Mouse (Mus musculus) E14TG2a.4 (cell line): ENCODE measurements around the gene Park7.

Experiments
- H3K27me3 ChIP-seq: 2 replicates; pipeline ENCODE4 v1.6.1; 2014; ENCODE audit warnings: low read length, control low read depth; ENCODE audit not compliant: insufficient read depth
- H3K36me3 ChIP-seq: 2 replicates; pipeline ENCODE4 v1.6.1; 2014; ENCODE audit warnings: low read length, control low read depth; ENCODE audit not compliant: insufficient read depth
- H3K4me1 ChIP-seq: replicated peaks from 2 replicates; pipeline ENCODE4 v1.6.1; 2014; ENCODE audit warnings: low read depth, low read length, control low read depth
- H3K4me3 ChIP-seq: replicated peaks from 2 replicates; pipeline ENCODE4 v1.5.1; 2014; ENCODE audit warnings: mild to moderate bottlenecking, low read length
- H3K9me3 ChIP-seq: 2 replicates; pipeline ENCODE4 v1.6.1; 2014; ENCODE audit warnings: low read length, control low read depth
- CTCF ChIP-seq: conservative IDR thresholded peaks from 2 replicates; pipeline ENCODE4 v1.5.1; 2014; ENCODE audit warnings: low read length
- NANOG ChIP-seq: IDR thresholded peaks from 2 replicates; pipeline ENCODE4 v1.6.1; 2014; ENCODE audit warnings: borderline replicate concordance, low read length, mixed read lengths
- POU5F1 ChIP-seq: IDR thresholded peaks from 2 replicates; pipeline ENCODE4 v1.6.1; 2014; ENCODE audit warnings: low read length, borderline replicate concordance

Gene Park7

GRCm38 (mm10) chr4:150865371-150865770, 48.9 kb downstream of the Park7 start:
- H3K9me3 ChIP-seq = no peaks in the 10 kb centered on the region
- no peak overlapping the region for H3K4me3 ChIP-seq
- H3K27me3 ChIP-seq = no peaks in the 10 kb centered on the region
- TF ChIP-seq CTCF (peak; percentile 41), NANOG (no peak), POU5F1 (no peak)
- peaks cover 26% of the 10 kb centered on the region for H3K4me1 ChIP-seq
- peaks cover 46% of the 10 kb centered on the region for H3K36me3 ChIP-seq

- Histone ChIP-seq H3K4me1 (peaks cover 10% of the 10 kb centered on the region), H3K9me3 (no peaks in the 10 kb centered on the region), H3K27me3 (peaks cover 4% of the 10 kb centered on the region; the same call in 1 of the 2 replicates), H3K4me3 (no peak overlapping the region), H3K36me3 (peaks cover 28% of the 10 kb centered on the region)
- no peak for TF ChIP-seq NANOG
Measured at GRCm38 (mm10) chr4:150862626-150863375, 51.4 kb downstream of the Park7 start.

- Histone ChIP-seq H3K9me3 (no peaks in the 10 kb centered on the region), H3K27me3 (peaks cover 16% of the 10 kb centered on the region), H3K4me1 (peaks cover 4% of the 10 kb centered on the region), H3K36me3 (peaks cover 11% of the 10 kb centered on the region), H3K4me3 (no peak overlapping the region)
- no peak for TF ChIP-seq POU5F1
- no peak for TF ChIP-seq NANOG
- no peak for TF ChIP-seq CTCF
Measured at GRCm38 (mm10) chr4:150861161-150861560, 53.1 kb downstream of the Park7 start.

GRCm38 (mm10) chr4:150860526-150860925, 53.7 kb downstream of the Park7 start:
- peaks cover 4% of the 10 kb centered on the region; the same call in 1 of the 2 replicates for H3K4me1 ChIP-seq
- 0 out of 2 replicates have a peak, but pooled peaks cover 7% of the 10 kb centered on the region for H3K36me3 ChIP-seq
- TF ChIP-seq POU5F1 (no peak), NANOG (no peak), CTCF (no peak)
- peaks cover 16% of the 10 kb centered on the region for H3K27me3 ChIP-seq
- H3K9me3 ChIP-seq = no peaks in the 10 kb centered on the region
- no peak overlapping the region for H3K4me3 ChIP-seq

- no peak for TF ChIP-seq CTCF
- H3K4me1 ChIP-seq = peaks cover 12% of the 10 kb centered on the region
- H3K36me3 ChIP-seq = no peaks in the 10 kb centered on the region
- no peaks in the 10 kb centered on the region for H3K9me3 ChIP-seq
- H3K27me3 ChIP-seq = peaks cover 28% of the 10 kb centered on the region
- H3K4me3 ChIP-seq = peak overlapping the region; percentile 89
Measured at GRCm38 (mm10) chr4:150855346-150855745, 58.9 kb downstream of the Park7 start.

- no peaks in the 10 kb centered on the region for H3K9me3 ChIP-seq
Measured at GRCm38 (mm10) chr4:150854839-150855246, 59.4 kb downstream of the Park7 start.

GRCm38 (mm10) chr4:150853680-150854461, 60.4 kb downstream of the Park7 start, which contains the start of gene Errfi1:
Gene Errfi1 (plus strand): TSS chr4:150853919.
- Histone ChIP-seq H3K27me3 (peaks cover 28% of the 10 kb centered on the region), H3K36me3 (no peaks in the 10 kb centered on the region), H3K4me3 (peak within 1 kb of the TSS; percentile 89), H3K4me1 (peaks cover 12% of the 10 kb centered on the region), H3K9me3 (no peaks in the 10 kb centered on the region)
- TF ChIP-seq CTCF (no peak), POU5F1 (no peak), NANOG (no peak)

More at GRCm38 (mm10) chr4:150854839-150855246, 59.4 kb downstream of the Park7 start:
- Histone ChIP-seq H3K27me3 (peaks cover 28% of the 10 kb centered on the region), H3K4me1 (peaks cover 12% of the 10 kb centered on the region), H3K36me3 (no peaks in the 10 kb centered on the region), H3K4me3 (peak overlapping the region; percentile 89)
- TF ChIP-seq NANOG = no peak
- no peak for TF ChIP-seq CTCF
- TF ChIP-seq POU5F1 = no peak

- no peak overlapping the region for H3K4me3 ChIP-seq
- peaks cover 27% of the 10 kb centered on the region for H3K27me3 ChIP-seq
- H3K9me3 ChIP-seq = no peaks in the 10 kb centered on the region
- H3K36me3 ChIP-seq = no peaks in the 10 kb centered on the region
- peaks cover 12% of the 10 kb centered on the region for H3K4me1 ChIP-seq
- TF ChIP-seq POU5F1 = no peak
- no peak for TF ChIP-seq CTCF
- no peak for TF ChIP-seq NANOG
Measured at GRCm38 (mm10) chr4:150852479-150852878, 61.8 kb downstream of the Park7 start.
